Mouse (Mus musculus): Measurements from ENCODE around the gene Prpf38a.

DNA sequence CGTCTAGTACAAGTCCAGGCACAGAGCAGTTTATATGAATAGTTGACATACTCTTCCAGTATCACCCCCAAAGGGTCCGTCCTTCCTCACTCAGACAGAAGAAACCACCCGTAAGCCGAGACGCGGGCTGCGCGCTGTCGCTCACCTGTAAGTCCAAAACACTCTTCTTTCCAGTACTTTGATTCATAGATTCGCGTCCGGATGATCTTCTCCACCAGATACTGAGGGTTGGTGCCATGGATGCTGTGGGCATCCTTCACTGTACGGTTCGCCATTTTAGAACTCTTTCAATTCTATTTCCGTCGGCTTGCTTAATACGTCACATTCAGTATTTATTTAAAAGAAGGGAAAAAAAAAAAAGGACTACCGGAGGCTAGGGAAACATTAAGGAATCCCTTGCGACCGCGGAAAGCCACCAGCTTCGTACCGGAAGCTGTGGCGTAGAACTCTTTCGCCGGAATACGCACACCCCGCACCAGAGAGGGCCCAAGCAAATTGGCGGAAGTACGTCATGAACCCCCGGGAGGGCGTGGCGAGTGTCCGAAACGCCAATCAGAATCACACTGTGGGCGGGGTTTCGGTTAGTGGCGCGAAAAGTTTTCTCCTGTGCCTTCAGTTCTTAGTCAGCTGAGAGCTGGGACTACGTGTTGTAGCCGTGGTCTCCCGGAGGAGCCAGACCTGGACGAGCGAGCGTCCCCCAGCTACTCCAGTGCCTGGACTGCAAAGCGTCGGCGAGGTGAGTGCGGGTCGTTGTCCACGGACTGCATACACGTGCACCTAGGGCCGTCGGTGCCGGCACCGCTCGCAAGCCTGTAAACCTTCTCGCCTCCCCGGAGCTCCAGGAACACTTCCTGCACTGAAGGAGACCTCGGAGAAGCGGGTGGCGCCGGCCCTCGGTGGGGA, at the start of gene Prpf38a, which contains the start of gene Orc1:
- TF ChIP-seq POLR2A (IDR thresholded peaks at IDR 0.05; ENCODE audit: low read depth, low read length) (no peak), CTCF (conservative IDR thresholded peaks at IDR 0.05; ENCODE audit: insufficient read depth, insufficient read length, low read depth, low read length) (no peak)

All from kidney, adult 2 months (tissue).